Mouse (Mus musculus) left cerebral cortex, postnatal 25 days (tissue): Measurements from ENCODE around the gene Suds3. TPM values are rescaled to one million over a fixed set of nuclear protein-coding genes. Genes with fewer than 3 reads are reported as not detected.

Source experiments
- DNase-seq, 2 experiments: peaks; one replicate each; pipeline ENCODE4 v3.0.0; 2022; ENCODE audit warnings: low spot score in 2 of 2, mixed read lengths in 1 of 2
- intact Hi-C: fragments of 180-260 bp; cut with DNase I; formaldehyde crosslinking; loops from one replicate; pipeline ENCODE4 v1.15.1; 2025
- total RNA-seq, 2 experiments: library from RNA; stranded (reverse); gene quantifications; 2 replicates each; pipeline ENCODE4 v1.2.3; 2021

Suds3 gene
- total RNA-seq: 100 to 1,000 TPM; 121 to 139 TPM

GRCm38 (mm10) chr5:117115836-117116366 lies at the start of gene Suds3:
Gene Suds3 (minus strand): TSS chr5:117116113.
- intact Hi-C loops: loop anchor here (1.0 to 10.0 kb wide), 5 partner anchors 28 to 379 kb away; partner anchors contain the start of gene Pebp1
- DNase-seq: peak; percentile 98 to 99

- DNase-seq: no peak
- intact Hi-C loops: no loop called here
These were observed 49.0 kb upstream of the Suds3 start for GRCm38 (mm10) chr5:117164923-117165322.

- intact Hi-C loops: no loop called here
- no peak for DNase-seq
These were observed 48.6 kb upstream of the Suds3 start for GRCm38 (mm10) chr5:117164516-117164915.

GRCm38 (mm10) chr5:117163790-117164189 lies 47.9 kb upstream of the Suds3 start:
- intact Hi-C loops: no loop called here
- DNase-seq: no peak

- no peak for DNase-seq
- intact Hi-C loops: no loop called here
These were observed 44.6 kb upstream of the Suds3 start for GRCm38 (mm10) chr5:117160499-117160898.

- no peak for DNase-seq
- intact Hi-C loops: no loop called here
These were observed 43.9 kb upstream of the Suds3 start for GRCm38 (mm10) chr5:117159805-117160291.

- no peak for DNase-seq
- intact Hi-C loops: no loop called here
These were observed 43.4 kb upstream of the Suds3 start for GRCm38 (mm10) chr5:117159326-117159725.

GRCm38 (mm10) chr5:117158335-117159018 lies 42.6 kb upstream of the Suds3 start:
- DNase-seq: no peak
- intact Hi-C loops: no loop called here

GRCm38 (mm10) chr5:117153527-117154091 lies 37.7 kb upstream of the Suds3 start:
- DNase-seq: peak in 1 of 2 experiments; percentile 43
- intact Hi-C loops: no loop called here

- DNase-seq: no peak
- intact Hi-C loops: no loop called here
These were observed 37.0 kb upstream of the Suds3 start for GRCm38 (mm10) chr5:117152944-117153343.

- intact Hi-C loops: no loop called here
These were observed 34.2 kb upstream of the Suds3 start for GRCm38 (mm10) chr5:117150068-117150467.

GRCm38 (mm10) chr5:117149054-117149942 lies 33.4 kb upstream of the Suds3 start:
- DNase-seq: no peak
- intact Hi-C loops: no loop called here

More at GRCm38 (mm10) chr5:117150068-117150467, 34.2 kb upstream of the Suds3 start:
- DNase-seq: peak in 1 of 2 experiments; percentile 31

- DNase-seq: peak; percentile 52 to 92
- intact Hi-C loops: no loop called here
These were observed 31.5 kb upstream of the Suds3 start for GRCm38 (mm10) chr5:117147187-117148095.

GRCm38 (mm10) chr5:117146165-117146564 lies 30.3 kb upstream of the Suds3 start:
- DNase-seq: no peak
- intact Hi-C loops: no loop called here

- intact Hi-C loops: loop anchor here (1.0 kb wide), 1 partner anchor 27 kb away; the partner anchor contains the start of gene Suds3
- no peak for DNase-seq
These were observed 27.8 kb upstream of the Suds3 start for GRCm38 (mm10) chr5:117143721-117144135.

GRCm38 (mm10) chr5:117140374-117140773 lies 24.5 kb upstream of the Suds3 start:
- no peak for DNase-seq
- intact Hi-C loops: no loop called here

- intact Hi-C loops: no loop called here
- no peak for DNase-seq
These were observed 23.9 kb upstream of the Suds3 start for GRCm38 (mm10) chr5:117139822-117140221.

GRCm38 (mm10) chr5:117138295-117138988 lies 22.5 kb upstream of the Suds3 start:
- intact Hi-C loops: no loop called here
- no peak for DNase-seq
